Mouse (Mus musculus): Measurements from ENCODE around the gene Btbd9. TPM values are rescaled to one million over a fixed set of nuclear protein-coding genes. Genes with fewer than 3 reads are reported as not detected.
A peak's percentile ranks its signal among the peaks of the same experiment; 100 is the strongest.

The Btbd9 gene
- total RNA-seq, 1 experiment = 28.2 TPM

DNA sequence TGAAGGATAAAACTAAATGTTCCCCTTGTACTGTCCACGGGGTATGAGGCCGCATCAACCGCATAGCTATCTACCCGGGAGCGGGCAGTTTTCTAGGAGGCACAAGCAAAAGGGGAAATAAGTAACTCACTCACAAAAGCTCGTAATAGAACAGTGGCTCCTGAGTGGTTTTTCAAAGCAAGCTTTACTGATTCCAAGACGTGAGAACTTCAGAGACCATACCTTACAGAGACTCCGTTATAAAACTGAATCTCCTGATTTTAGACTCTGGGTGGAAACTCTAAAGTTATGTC is 1.6 kb downstream of the Btbd9 start:
- no peaks in the 10 kb centered on the region for H3K9me3 ChIP-seq (ENCODE audit: control insufficient read depth, insufficient read depth, low read depth, low read length)
- no peaks in the 10 kb centered on the region for H3K36me3 ChIP-seq (ENCODE audit: control insufficient read depth, insufficient read depth, low read length, poor library complexity, severe bottlenecking)
- TF ChIP-seq ZC3H11A (IDR thresholded peaks at IDR 0.05; ENCODE audit: borderline replicate concordance, low read depth, low read length) = no peak
- no peak for TF ChIP-seq MAFK (IDR thresholded peaks at IDR 0.05; ENCODE audit: insufficient read depth, low read depth, low read length)
- TF ChIP-seq ZNF384 (IDR thresholded peaks at IDR 0.05; ENCODE audit: low read depth, low read length) = no peak
- no peak for TF ChIP-seq CHD2 (IDR thresholded peaks at IDR 0.05; ENCODE audit: low read depth, low read length)
- TF ChIP-seq HCFC1 (IDR thresholded peaks at IDR 0.05; ENCODE audit: borderline replicate concordance, insufficient read depth, low read length) = no peak
- in situ Hi-C loops (cut with MboI; ENCODE audit: low sequenced_read_pairs in 2 of 2, unreplicated experiment in 2 of 2) = no loop called here
- no peak for DNase-seq (ENCODE audit: low read depth, low spot score)
- no peak overlapping the region for H3K27ac ChIP-seq (ENCODE audit: insufficient read depth, low read depth, low read length, poor library complexity, severe bottlenecking)
- no peak overlapping the region; the same call in 1 of the 2 replicates for H3K9ac ChIP-seq (ENCODE audit: insufficient read depth, low read depth, low read length, poor library complexity, severe bottlenecking)
- H3K4me1 ChIP-seq (ENCODE audit: control insufficient read depth in 2 of 2, insufficient read depth in 2 of 2, low read length in 2 of 2, poor library complexity in 1 of 2) = peaks cover 5 to 10% of the 10 kb centered on the region in 2 experiments; a peak in 2 of 4 replicates
- peak overlapping the region; percentile 62 to 80; a peak in 1 of 4 replicates for H3K4me3 ChIP-seq (ENCODE audit: insufficient read depth in 1 of 2, low read depth in 1 of 2, low read length in 2 of 2, poor library complexity in 1 of 2, severe bottlenecking in 1 of 2)

DNA sequence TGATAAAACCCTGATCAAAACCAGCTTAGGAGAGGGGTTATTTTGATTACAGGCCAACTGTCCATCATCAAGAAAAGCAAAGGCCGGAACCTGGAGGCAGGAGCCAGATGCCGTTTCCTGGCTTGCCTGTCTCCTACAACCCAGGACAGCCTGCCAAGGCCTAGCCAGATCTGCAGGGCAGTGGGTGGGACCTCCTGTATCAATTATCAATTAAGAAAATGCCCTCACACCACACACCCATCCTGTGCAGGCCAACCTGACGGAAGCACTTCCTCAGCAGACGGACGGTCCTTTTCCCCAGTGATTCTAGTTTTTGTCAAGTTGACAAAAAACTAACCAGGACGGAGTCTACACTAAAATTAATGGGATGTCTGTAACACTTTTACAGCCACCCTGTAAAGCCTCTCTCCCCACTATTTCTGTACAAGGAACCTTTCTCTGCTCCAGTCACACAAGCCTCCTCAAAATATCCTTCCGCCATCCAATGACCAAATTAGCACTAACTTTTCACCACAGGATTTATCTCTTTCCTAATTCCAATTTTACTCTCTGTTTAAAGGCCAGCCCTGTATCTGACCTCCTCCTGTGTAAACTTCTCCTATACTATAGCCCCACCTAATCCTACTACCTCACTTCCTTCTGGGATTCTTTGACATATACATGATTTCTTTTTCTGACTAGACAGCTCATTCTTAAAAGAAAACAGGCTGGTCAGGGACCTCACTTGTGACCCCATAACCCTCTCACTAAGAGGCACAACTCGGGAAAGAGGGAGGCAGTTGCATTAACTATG is 2.1 kb downstream of the Btbd9 start:
- Histone ChIP-seq H3K9me3 (ENCODE audit: control insufficient read depth, insufficient read depth, low read depth, low read length) (no peaks in the 10 kb centered on the region), H3K4me1 (ENCODE audit: control insufficient read depth in 2 of 2, insufficient read depth in 2 of 2, low read length in 2 of 2, poor library complexity in 1 of 2) (peaks cover 5 to 10% of the 10 kb centered on the region in 2 experiments; a peak in 2 of 4 replicates), H3K36me3 (ENCODE audit: control insufficient read depth, insufficient read depth, low read length, poor library complexity, severe bottlenecking) (no peaks in the 10 kb centered on the region), H3K9ac (ENCODE audit: insufficient read depth, low read depth, low read length, poor library complexity, severe bottlenecking) (no peak overlapping the region), H3K27ac (ENCODE audit: insufficient read depth, low read depth, low read length, poor library complexity, severe bottlenecking) (no peak overlapping the region), H3K4me3 (ENCODE audit: insufficient read depth in 1 of 2, low read depth in 1 of 2, low read length in 2 of 2, poor library complexity in 1 of 2, severe bottlenecking in 1 of 2) (no peak overlapping the region)
- DNase-seq (ENCODE audit: low read depth, low spot score) = no peak
- TF ChIP-seq MAFK (IDR thresholded peaks at IDR 0.05; ENCODE audit: insufficient read depth, low read depth, low read length) (0 out of 2 replicates have a peak, but pooled peaks have one; percentile 44), CHD2 (IDR thresholded peaks at IDR 0.05; ENCODE audit: low read depth, low read length) (no peak)
- in situ Hi-C loops (cut with MboI; ENCODE audit: low sequenced_read_pairs in 2 of 2, unreplicated experiment in 2 of 2) = no loop called here

DNA sequence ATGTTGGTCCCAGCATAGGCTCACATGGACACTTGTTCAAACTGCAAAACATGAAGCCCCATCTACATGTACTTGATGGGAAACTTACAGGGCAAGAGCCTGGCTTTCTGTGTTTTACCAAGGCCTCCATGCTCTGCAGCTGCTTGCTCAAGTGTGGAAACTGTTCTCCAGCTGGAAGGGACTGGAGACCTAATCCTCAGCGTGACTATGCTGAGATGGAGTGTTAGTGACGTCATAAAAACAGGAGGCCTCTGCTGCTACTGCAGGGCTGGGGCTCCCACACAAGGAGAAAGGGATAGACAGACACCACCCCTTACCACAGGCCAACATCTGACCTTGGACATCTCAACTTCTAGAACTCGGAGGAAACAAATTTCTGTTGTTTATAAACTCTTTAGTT is 5.3 kb downstream of the Btbd9 start:
- H3K27ac ChIP-seq (ENCODE audit: insufficient read depth, low read depth, low read length, poor library complexity, severe bottlenecking) = no peak overlapping the region
- TF ChIP-seq HCFC1 (IDR thresholded peaks at IDR 0.05; ENCODE audit: borderline replicate concordance, insufficient read depth, low read length) (no peak), ZC3H11A (IDR thresholded peaks at IDR 0.05; ENCODE audit: borderline replicate concordance, low read depth, low read length) (no peak), MAFK (IDR thresholded peaks at IDR 0.05; ENCODE audit: insufficient read depth, low read depth, low read length) (no peak)
- in situ Hi-C loops (cut with MboI; ENCODE audit: low sequenced_read_pairs in 2 of 2, unreplicated experiment in 2 of 2) = no loop called here

GRCm38 (mm10) chr17:30570173-30570572 is 6.1 kb downstream of the Btbd9 start:
- TF ChIP-seq ZC3H11A (IDR thresholded peaks at IDR 0.05; ENCODE audit: borderline replicate concordance, low read depth, low read length) = no peak
- no peak for TF ChIP-seq CHD2 (IDR thresholded peaks at IDR 0.05; ENCODE audit: low read depth, low read length)
- TF ChIP-seq ZNF384 (IDR thresholded peaks at IDR 0.05; ENCODE audit: low read depth, low read length) = no peak
- no peak for TF ChIP-seq HCFC1 (IDR thresholded peaks at IDR 0.05; ENCODE audit: borderline replicate concordance, insufficient read depth, low read length)
- no peak for TF ChIP-seq MAFK (IDR thresholded peaks at IDR 0.05; ENCODE audit: insufficient read depth, low read depth, low read length)
- no peak for DNase-seq (ENCODE audit: low read depth, low spot score)
- Histone ChIP-seq H3K4me3 (ENCODE audit: insufficient read depth in 1 of 2, low read depth in 1 of 2, low read length in 2 of 2, poor library complexity in 1 of 2, severe bottlenecking in 1 of 2) (no peak overlapping the region), H3K9ac (ENCODE audit: insufficient read depth, low read depth, low read length, poor library complexity, severe bottlenecking) (no peak overlapping the region), H3K36me3 (ENCODE audit: control insufficient read depth, insufficient read depth, low read length, poor library complexity, severe bottlenecking) (no peaks in the 10 kb centered on the region), H3K9me3 (ENCODE audit: control insufficient read depth, insufficient read depth, low read depth, low read length) (no peaks in the 10 kb centered on the region), H3K27ac (ENCODE audit: insufficient read depth, low read depth, low read length, poor library complexity, severe bottlenecking) (no peak overlapping the region; the same call in 1 of the 2 replicates), H3K4me1 (ENCODE audit: control insufficient read depth in 2 of 2, insufficient read depth in 2 of 2, low read length in 2 of 2, poor library complexity in 1 of 2) (peaks cover 3 to 7% of the 10 kb centered on the region in 2 experiments; a peak in 3 of 4 replicates)
- in situ Hi-C loops (cut with MboI; ENCODE audit: low sequenced_read_pairs in 2 of 2, unreplicated experiment in 2 of 2) = no loop called here

More for the DNA sequence above, 5.3 kb downstream of the Btbd9 start:
- no peak for DNase-seq (ENCODE audit: low read depth, low spot score)
- Histone ChIP-seq H3K4me1 (ENCODE audit: control insufficient read depth in 2 of 2, insufficient read depth in 2 of 2, low read length in 2 of 2, poor library complexity in 1 of 2) (peaks cover 4 to 8% of the 10 kb centered on the region in 2 experiments; a peak in 1 of 4 replicates), H3K9ac (ENCODE audit: insufficient read depth, low read depth, low read length, poor library complexity, severe bottlenecking) (no peak overlapping the region), H3K9me3 (ENCODE audit: control insufficient read depth, insufficient read depth, low read depth, low read length) (no peaks in the 10 kb centered on the region), H3K4me3 (ENCODE audit: insufficient read depth in 1 of 2, low read depth in 1 of 2, low read length in 2 of 2, poor library complexity in 1 of 2, severe bottlenecking in 1 of 2) (no peak overlapping the region), H3K36me3 (ENCODE audit: control insufficient read depth, insufficient read depth, low read length, poor library complexity, severe bottlenecking) (no peaks in the 10 kb centered on the region)
